Mouse (Mus musculus) olfactory bulb, adult 2 months (tissue): ENCODE data around the gene Ubxn11.

Experiments
- CTCF ChIP-seq: fragments of 200-500 bp; IDR thresholded peaks from 2 replicates; pipeline ENCODE4 v1.5.1; 2012; ENCODE audit warnings: low read depth, mild to moderate bottlenecking, low read length, moderate library complexity; ENCODE audit not compliant: insufficient read depth
- POLR2A ChIP-seq: fragments of 200-500 bp; IDR thresholded peaks from 2 replicates; pipeline ENCODE4 v1.6.1; 2012; ENCODE audit warnings: mild to moderate bottlenecking, low read depth, low read length, moderate library complexity; ENCODE audit not compliant: insufficient read depth

- no peak for TF ChIP-seq CTCF
- TF ChIP-seq POLR2A: no peak
Observed at GRCm38 (mm10) chr4:134132519-134133095, 30.2 kb downstream of the Ubxn11 start.
